In the genomic region with DNA sequence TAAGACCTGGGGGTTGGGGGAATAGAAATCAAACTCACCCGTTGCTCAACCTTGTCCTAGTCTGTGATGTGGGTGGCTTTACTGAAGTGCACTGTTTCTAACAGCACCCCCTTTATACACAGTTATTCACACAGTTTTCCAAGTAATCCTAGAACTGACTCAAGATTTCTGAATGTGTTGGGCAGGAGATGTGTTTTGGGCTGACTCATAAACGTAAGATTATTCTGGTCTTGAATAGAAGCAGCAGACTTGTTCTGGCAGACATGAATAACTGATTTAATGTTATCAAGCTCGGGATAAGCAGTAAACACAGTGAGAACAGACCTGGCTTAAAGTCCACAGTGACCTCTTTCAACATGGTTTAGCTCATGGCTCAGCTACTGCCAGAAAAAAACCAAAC, we compare ENCODE assay signal across 20 mouse cellular contexts. TPM values are rescaled to one million over a fixed set of nuclear protein-coding genes. Genes with fewer than 3 reads are reported as not detected.
A peak's percentile ranks its signal among the peaks of the same experiment; 100 is the strongest.
DNase-seq lines count a peak whose midpoint lies in the region; ATAC-seq and TF ChIP-seq lines count a peak whose summit lies in the region.
"Had no signal": no experiment of that assay in that cellular context is flagged by ENCODE, and none has a peak within 500 bp of the region (broad histone marks: within the 10 kb centered on the region; RNA-seq: fewer than 3 reads in every experiment).

No protein-coding gene starts in this region.

- in situ Hi-C loops in Patski (cut with MboI; ENCODE audit: low pct_unique_long_range_greater_than_20kb), result no loop called here

- TF ChIP-seq EP300 in lung, postnatal 0 days (IDR thresholded peaks at IDR 0.05), result no peak

- H3K27ac ChIP-seq in lung, postnatal 0 days (ENCODE audit: low read length), result no peak overlapping the region
- H3K27ac ChIP-seq: hindbrain, embryonic 14.5 days; intestine, embryonic 15.5 days; lung, embryonic 15.5 days; midbrain, embryonic 15.5 days had no signal

- H3K36me3 ChIP-seq in lung, postnatal 0 days (ENCODE audit: insufficient read depth, low read length), result no peaks in the 10 kb centered on the region
- H3K36me3 ChIP-seq: intestine, embryonic 15.5 days; lung, embryonic 15.5 days; midbrain, embryonic 15.5 days had no signal

- H3K4me1 ChIP-seq in lung, postnatal 0 days (ENCODE audit: insufficient read depth, low read depth, low read length), result no peaks in the 10 kb centered on the region
- H3K4me1 ChIP-seq: intestine, embryonic 15.5 days; lung, embryonic 15.5 days; megakaryocyte, embryonic 14.5 days; midbrain, embryonic 15.5 days had no signal

- no peak for TF ChIP-seq CTCF in lung, postnatal 0 days (IDR thresholded peaks at IDR 0.05)
- no peak for TF ChIP-seq CTCF in Patski (IDR thresholded peaks at IDR 0.05)

- POLR2A ChIA-PET in Patski (lab: Charles Lee), result interaction anchor here (0.6 kb wide), 1 partner anchor 19 kb away, joined by 3 read pairs; no protein-coding TSS in a partner anchor

- H3K4me2 ChIP-seq in lung, postnatal 0 days (replicated peaks; ENCODE audit: low read depth, low read length), result no peak overlapping the region
- H3K4me2 ChIP-seq: hindbrain, embryonic 14.5 days; intestine, embryonic 15.5 days; lung, embryonic 15.5 days; midbrain, embryonic 15.5 days had no signal

- DNase-seq in heart, adult 8-10 months (ENCODE audit: low spot score), result peak; percentile 68
- DNase-seq in heart, postnatal 4 days, result no peak
- DNase-seq in lung, postnatal 0 days (ENCODE audit: low spot score), result peak; percentile 29
- DNase-seq in lung, postnatal 4 days, result no peak
- DNase-seq in Patski (ENCODE audit: low read depth, low spot score), result peak; percentile 7
- peak; percentile 67 for DNase-seq in skeletal muscle tissue, adult 2 months (ENCODE audit: low read depth, low spot score)
- DNase-seq in layer of hippocampus, adult 9-10 months (ENCODE audit: low spot score), result no peak
- no peak for DNase-seq in frontal cortex, postnatal 25 days (ENCODE audit: low spot score in 2 of 2)
- DNase-seq: adrenal gland, adult 2 months; cerebellum, adult 11 months; cerebellum, postnatal 14 days; gastrocnemius, postnatal 36 days; kidney, postnatal 25 days; layer of hippocampus, adult 9-11 months; thymus, postnatal 36 days had no signal

- no peak for ATAC-seq in lung, postnatal 0 days
- ATAC-seq in Patski, result no peak
- ATAC-seq: intestine, embryonic 15.5 days; midbrain, embryonic 15.5 days had no signal

- H3K27me3 ChIP-seq in lung, postnatal 0 days (replicated peaks; ENCODE audit: insufficient read depth, low read length), result no peaks in the 10 kb centered on the region
- H3K27me3 ChIP-seq in Patski, result peaks cover 12% of the 10 kb centered on the region
- H3K27me3 ChIP-seq: intestine, embryonic 15.5 days; lung, embryonic 15.5 days; midbrain, embryonic 15.5 days had no signal

- H3K9me3 ChIP-seq in lung, postnatal 0 days (ENCODE audit: low read length), result no peaks in the 10 kb centered on the region
- H3K9me3 ChIP-seq: intestine, embryonic 15.5 days; lung, embryonic 15.5 days; midbrain, embryonic 15.5 days had no signal

- H3K9ac ChIP-seq in lung, postnatal 0 days (replicated peaks; ENCODE audit: low read depth), result no peak overlapping the region
- H3K9ac ChIP-seq: hindbrain, embryonic 14.5 days; intestine, embryonic 15.5 days; lung, embryonic 15.5 days; midbrain, embryonic 15.5 days had no signal

- no peak overlapping the region for H3K4me3 ChIP-seq in lung, postnatal 0 days (ENCODE audit: low read depth, low read length)
- H3K4me3 ChIP-seq: intestine, embryonic 15.5 days; lung, embryonic 15.5 days; megakaryocyte, embryonic 14.5 days; midbrain, embryonic 15.5 days had no signal

- 51% methylated on average over 3 of the region's 3 CpGs for WGBS in lung, postnatal 0 days

- CTCF ChIA-PET in Patski (lab: Charles Lee), result no interaction called here

RNA-seq across cellular contexts. Expression of gene Papss2, which starts 44.1 kb away (rescaled TPM):
- 10 to 100 TPM; 12.5 to 19.5 (median 15.6) TPM for total RNA-seq in heart, adult 8-10 months (2022)
- total RNA-seq in heart, postnatal 4 days (2021), result 1 to 10 TPM; 8.1 to 9.4 TPM
- 2.9 and 3.9 TPM in 2 replicates for polyA plus RNA-seq in lung, postnatal 0 days (2015; fragmentation: Nextera tagmentation; extraction: Ambion mirVana)
- polyA plus RNA-seq in Patski (2021), result 0.90 TPM

Comparison
In these comparisons a context has a peak if more than half of its experiments do, and no peak if none do; other contexts are left out.
1. DNase-seq: peak in heart, adult 8-10 months (single experiment), lung, postnatal 0 days (single experiment), Patski (single experiment) and skeletal muscle tissue, adult 2 months (single experiment); none in heart, postnatal 4 days (single experiment), lung, postnatal 4 days (0 of 2), layer of hippocampus, adult 9-10 months (single experiment) and frontal cortex, postnatal 25 days (0 of 2).